27 mouse cellular contexts compared by ENCODE assay signal in genomic region chr4:147824389-147824788, GRCm38 (mm10). TPM values are rescaled to one million over a fixed set of nuclear protein-coding genes. Genes with fewer than 3 reads are reported as not detected.
"Had no signal": no experiment of that assay in that cellular context is flagged by ENCODE, and none has a peak within 500 bp of the region (broad histone marks: within the 10 kb centered on the region; RNA-seq: fewer than 3 reads in every experiment).

No protein-coding gene starts in this region.

- H3K4me2 ChIP-seq: embryonic facial prominence, embryonic 12.5 days; embryonic facial prominence, embryonic 13.5 days; embryonic facial prominence, embryonic 15.5 days; forebrain, embryonic 12.5 days; forebrain, embryonic 13.5 days; forebrain, embryonic 15.5 days had no signal

- ATAC-seq: forebrain, embryonic 13.5 days; forebrain, embryonic 14.5 days; forebrain, embryonic 15.5 days; forebrain, embryonic 16.5 days; forebrain, postnatal 0 days had no signal

- H3K4me3 ChIP-seq: embryonic facial prominence, embryonic 10.5 days; embryonic facial prominence, embryonic 12.5 days; embryonic facial prominence, embryonic 13.5 days; embryonic facial prominence, embryonic 15.5 days; erythroblast, embryonic 14.5 days; forebrain, embryonic 10.5 days; forebrain, embryonic 12.5 days; forebrain, embryonic 13.5 days; forebrain, embryonic 15.5 days; gastrocnemius, adult 2 months; heart, adult 2 months; heart, embryonic 10.5 days had no signal

- H3K27me3 ChIP-seq: embryonic facial prominence, embryonic 12.5 days; embryonic facial prominence, embryonic 13.5 days; embryonic facial prominence, embryonic 15.5 days; forebrain, embryonic 12.5 days; forebrain, embryonic 13.5 days; forebrain, embryonic 15.5 days had no signal

- H3K27ac ChIP-seq: embryonic facial prominence, embryonic 10.5 days; embryonic facial prominence, embryonic 12.5 days; embryonic facial prominence, embryonic 13.5 days; embryonic facial prominence, embryonic 15.5 days; forebrain, embryonic 10.5 days; forebrain, embryonic 12.5 days; forebrain, embryonic 13.5 days; forebrain, embryonic 15.5 days; gastrocnemius, adult 2 months; heart, adult 2 months; heart, embryonic 10.5 days had no signal

- H3K4me1 ChIP-seq: embryonic facial prominence, embryonic 10.5 days; embryonic facial prominence, embryonic 12.5 days; embryonic facial prominence, embryonic 13.5 days; embryonic facial prominence, embryonic 15.5 days; forebrain, embryonic 10.5 days; forebrain, embryonic 12.5 days; forebrain, embryonic 13.5 days; forebrain, embryonic 15.5 days; heart, embryonic 10.5 days had no signal

- DNase-seq: cerebellum, adult 9-11 months; cerebellum, postnatal 10 days; cerebellum, postnatal 14 days; cerebellum, postnatal 25 days; cerebellum, postnatal 36 days; embryo, embryonic 11 days; forebrain, postnatal 0 days; gastrocnemius, adult 2 months; gastrocnemius, postnatal 10 days; gastrocnemius, postnatal 14 days; gastrocnemius, postnatal 25 days; gastrocnemius, postnatal 36 days; heart, adult 11 months; heart, adult 18-20 months; heart, adult 2 months had no signal

- H3K9ac ChIP-seq: embryonic facial prominence, embryonic 12.5 days; embryonic facial prominence, embryonic 13.5 days; embryonic facial prominence, embryonic 15.5 days; forebrain, embryonic 12.5 days; forebrain, embryonic 13.5 days; forebrain, embryonic 15.5 days; forebrain, postnatal 0 days had no signal

RNA-seq across cellular contexts. Expression of gene Zfp984, which starts 14.8 kb away (rescaled TPM):
- polyA plus RNA-seq: erythroblast, embryonic 14.5 days had no signal

RNA-seq across cellular contexts. Expression of gene Zfp933, which starts 23.8 kb away (rescaled TPM):
- polyA plus RNA-seq: erythroblast, embryonic 14.5 days had no signal

RNA-seq across cellular contexts. Expression of gene Fv1, which starts 44.4 kb away (rescaled TPM):
- polyA plus RNA-seq: erythroblast, embryonic 14.5 days had no signal
